Mouse (Mus musculus): ENCODE results near the gene Robo2. TPM values are rescaled to one million over a fixed set of nuclear protein-coding genes. Genes with fewer than 3 reads are reported as not detected.

The Robo2 gene
- polyA plus RNA-seq, 1 experiment from 2014 or later, result 121 TPM

DNA sequence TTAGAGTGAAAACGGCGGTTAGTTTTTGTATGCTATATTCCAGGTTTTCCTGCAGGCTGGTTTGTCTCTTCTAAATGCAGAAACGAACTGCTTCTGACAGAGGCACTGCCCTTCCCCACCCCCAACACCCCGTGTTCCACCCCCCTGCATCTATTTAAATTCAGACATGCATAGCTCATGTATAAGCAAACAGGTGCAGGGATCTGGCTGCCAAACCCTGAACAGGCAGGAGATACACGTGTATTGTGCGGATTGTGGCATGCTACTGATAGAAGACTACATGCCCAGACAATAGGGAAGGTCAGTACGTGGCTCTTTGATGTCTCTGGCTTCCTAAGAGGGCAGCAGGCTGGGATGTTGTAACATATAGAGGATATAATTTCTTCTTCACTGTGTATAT, 95.5 kb downstream of the Robo2 start:
- Histone ChIP-seq H3K9ac (no peak overlapping the region), H3K27me3 (no peaks in the 10 kb centered on the region), H3K4me2 (no peak overlapping the region), H3K27ac (no peak overlapping the region), H3K4me3 (no peak overlapping the region), H3K36me3 (no peaks in the 10 kb centered on the region), H3K9me3 (no peaks in the 10 kb centered on the region), H3K4me1 (peaks cover 7% of the 10 kb centered on the region)
- WGBS, result 67% methylated on average over 7 of the region's 7 CpGs
- ATAC-seq (ENCODE audit: insufficient number of reproducible peaks, insufficient read depth, low FRiP score, low TSS enrichment, low read depth), result no peak

DNA sequence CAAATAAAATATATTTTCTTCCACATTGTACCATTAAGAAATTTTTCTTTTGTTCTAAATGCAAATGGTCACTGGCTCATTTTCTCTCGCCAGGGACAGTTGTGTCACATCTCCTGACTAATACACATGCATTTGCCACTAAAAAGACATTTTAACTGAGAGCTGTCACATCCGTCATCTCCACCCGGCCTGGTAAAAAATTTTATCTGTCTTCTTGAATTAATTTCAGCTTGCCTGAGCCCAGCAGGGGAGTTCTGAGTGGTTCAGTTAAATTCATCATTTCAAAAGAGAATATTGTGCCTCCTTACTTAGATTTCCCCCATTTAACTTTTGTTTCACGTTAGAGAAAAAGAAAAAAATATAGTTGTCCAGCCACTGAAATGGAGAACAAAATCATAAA, 98.4 kb downstream of the Robo2 start:
- 47% methylated on average over 4 of the region's 4 CpGs for WGBS
- H3K9me3 ChIP-seq, result no peaks in the 10 kb centered on the region
- no peak for ATAC-seq (ENCODE audit: insufficient number of reproducible peaks, insufficient read depth, low FRiP score, low TSS enrichment, low read depth)
- no peaks in the 10 kb centered on the region for H3K27me3 ChIP-seq
- H3K4me3 ChIP-seq, result no peak overlapping the region
- no peak overlapping the region for H3K9ac ChIP-seq
- H3K4me2 ChIP-seq, result no peak overlapping the region
- peaks cover 7% of the 10 kb centered on the region for H3K4me1 ChIP-seq
- H3K27ac ChIP-seq, result no peak overlapping the region
- no peaks in the 10 kb centered on the region for H3K36me3 ChIP-seq

DNA sequence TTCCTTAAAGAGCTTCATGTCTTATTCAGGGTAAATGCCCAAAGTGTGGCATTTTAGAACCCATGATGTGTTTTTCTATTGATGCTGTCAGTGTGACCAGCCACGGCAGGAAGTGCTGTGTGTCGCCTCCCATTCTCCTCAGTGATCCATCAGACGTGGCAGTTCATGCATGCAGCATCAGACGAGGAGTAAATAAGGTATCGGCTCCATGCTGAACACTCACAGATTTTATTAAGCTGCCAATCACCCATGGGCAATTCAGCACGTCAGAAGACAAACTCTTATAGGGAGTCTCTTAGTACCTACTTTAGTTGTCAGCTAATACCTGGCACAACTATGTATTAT, 104.1 kb downstream of the Robo2 start:
- Histone ChIP-seq H3K4me1 (no peaks in the 10 kb centered on the region), H3K27me3 (no peaks in the 10 kb centered on the region), H3K4me2 (no peak overlapping the region), H3K27ac (no peak overlapping the region), H3K36me3 (no peaks in the 10 kb centered on the region), H3K9me3 (no peaks in the 10 kb centered on the region), H3K9ac (no peak overlapping the region), H3K4me3 (no peak overlapping the region)
- ATAC-seq (ENCODE audit: insufficient number of reproducible peaks, insufficient read depth, low FRiP score, low TSS enrichment, low read depth), result no peak
- 59% methylated on average over 6 of the region's 6 CpGs for WGBS

DNA sequence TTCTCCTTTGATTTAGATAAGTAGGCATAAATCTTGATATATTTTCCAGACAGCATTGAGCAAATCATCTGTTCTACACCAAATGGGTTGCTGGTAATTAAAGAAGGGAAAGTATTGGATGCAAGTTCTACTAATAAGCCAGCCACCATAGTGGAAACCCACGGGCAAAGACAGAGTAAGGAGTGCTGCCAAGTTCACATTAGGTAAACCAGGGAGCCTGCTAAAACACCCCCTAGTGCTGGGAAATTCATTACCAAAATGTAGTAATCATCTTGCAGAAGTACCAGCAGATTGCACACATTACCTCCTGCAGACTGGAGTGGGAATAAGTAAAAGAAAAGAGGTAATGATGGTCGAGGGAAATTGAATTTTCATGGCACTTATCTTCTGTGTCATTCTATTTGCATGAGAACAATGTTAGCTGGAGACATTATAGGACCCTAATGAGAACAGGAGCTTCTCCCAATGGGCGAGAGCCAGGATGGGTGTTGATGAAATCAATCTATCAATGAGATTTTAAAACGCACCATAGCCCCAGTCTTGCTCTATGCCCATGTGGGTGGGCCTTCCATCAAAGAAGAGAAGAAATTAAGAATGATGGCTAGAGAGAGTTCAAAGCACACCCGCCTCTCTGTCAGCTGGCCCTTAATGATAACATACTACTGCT, 104.6 kb downstream of the Robo2 start:
- 74% methylated on average over 5 of the region's 5 CpGs for WGBS
- no peak for ATAC-seq (ENCODE audit: insufficient number of reproducible peaks, insufficient read depth, low FRiP score, low TSS enrichment, low read depth)
- Histone ChIP-seq H3K9ac (no peak overlapping the region), H3K4me1 (no peaks in the 10 kb centered on the region), H3K4me2 (no peak overlapping the region), H3K27me3 (no peaks in the 10 kb centered on the region), H3K4me3 (no peak overlapping the region), H3K36me3 (no peaks in the 10 kb centered on the region), H3K27ac (no peak overlapping the region), H3K9me3 (no peaks in the 10 kb centered on the region)

DNA sequence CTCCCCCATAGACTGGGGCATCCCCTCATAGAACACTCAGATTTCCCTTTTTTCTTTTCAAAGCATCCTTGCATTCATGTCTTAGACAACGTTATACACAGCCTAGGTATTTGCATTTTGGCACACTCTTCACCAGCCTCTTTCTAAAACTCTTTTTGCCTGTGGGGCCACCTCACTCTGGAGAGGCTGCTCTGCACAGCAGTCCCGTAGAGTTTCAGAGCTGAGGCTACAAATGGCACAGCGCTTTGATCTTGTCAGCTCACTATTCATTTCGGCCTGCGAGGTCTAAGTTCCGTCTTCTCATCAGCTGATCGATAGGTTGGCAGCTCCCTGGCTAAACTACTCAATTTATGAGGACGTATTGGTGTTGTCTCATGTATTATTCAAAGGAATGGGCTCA, 123.7 kb downstream of the Robo2 start:
- Histone ChIP-seq H3K9ac (no peak overlapping the region), H3K4me3 (no peak overlapping the region), H3K4me1 (no peaks in the 10 kb centered on the region), H3K27me3 (no peaks in the 10 kb centered on the region), H3K36me3 (no peaks in the 10 kb centered on the region), H3K27ac (no peak overlapping the region), H3K4me2 (no peak overlapping the region), H3K9me3 (0 out of 2 replicates have a peak, but pooled peaks cover 2% of the 10 kb centered on the region)
- no peak for ATAC-seq (ENCODE audit: insufficient number of reproducible peaks, insufficient read depth, low FRiP score, low TSS enrichment, low read depth)
- WGBS, result 81% methylated on average over 8 of the region's 8 CpGs

DNA sequence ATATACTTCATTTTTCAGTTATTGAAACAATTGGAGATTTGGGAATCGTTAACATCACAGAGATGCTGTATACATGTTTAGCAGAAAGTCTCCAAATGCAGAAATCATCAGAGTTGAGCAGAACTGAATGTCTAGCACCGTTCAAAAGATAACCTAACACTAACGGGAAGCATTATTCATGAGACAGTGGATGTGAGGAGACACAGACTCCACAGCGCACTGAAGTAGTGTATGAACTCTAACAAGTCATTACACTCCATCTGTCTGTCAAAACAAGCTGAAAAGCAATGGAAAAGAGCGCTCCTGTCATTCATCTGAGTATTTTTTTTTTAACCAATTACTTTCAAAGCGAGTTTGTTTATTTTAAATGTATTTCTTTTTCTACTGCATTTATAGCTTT, 129.1 kb downstream of the Robo2 start:
- H3K4me1 ChIP-seq, result no peaks in the 10 kb centered on the region
- H3K9me3 ChIP-seq, result 0 out of 2 replicates have a peak, but pooled peaks cover 2% of the 10 kb centered on the region
- no peaks in the 10 kb centered on the region for H3K36me3 ChIP-seq
- no peak overlapping the region for H3K4me3 ChIP-seq
- H3K27ac ChIP-seq, result no peak overlapping the region
- no peak overlapping the region for H3K4me2 ChIP-seq
- H3K9ac ChIP-seq, result no peak overlapping the region
- ATAC-seq (ENCODE audit: insufficient number of reproducible peaks, insufficient read depth, low FRiP score, low TSS enrichment, low read depth), result no peak
- 70% methylated on average over 6 of the region's 6 CpGs for WGBS
- no peaks in the 10 kb centered on the region for H3K27me3 ChIP-seq

DNA sequence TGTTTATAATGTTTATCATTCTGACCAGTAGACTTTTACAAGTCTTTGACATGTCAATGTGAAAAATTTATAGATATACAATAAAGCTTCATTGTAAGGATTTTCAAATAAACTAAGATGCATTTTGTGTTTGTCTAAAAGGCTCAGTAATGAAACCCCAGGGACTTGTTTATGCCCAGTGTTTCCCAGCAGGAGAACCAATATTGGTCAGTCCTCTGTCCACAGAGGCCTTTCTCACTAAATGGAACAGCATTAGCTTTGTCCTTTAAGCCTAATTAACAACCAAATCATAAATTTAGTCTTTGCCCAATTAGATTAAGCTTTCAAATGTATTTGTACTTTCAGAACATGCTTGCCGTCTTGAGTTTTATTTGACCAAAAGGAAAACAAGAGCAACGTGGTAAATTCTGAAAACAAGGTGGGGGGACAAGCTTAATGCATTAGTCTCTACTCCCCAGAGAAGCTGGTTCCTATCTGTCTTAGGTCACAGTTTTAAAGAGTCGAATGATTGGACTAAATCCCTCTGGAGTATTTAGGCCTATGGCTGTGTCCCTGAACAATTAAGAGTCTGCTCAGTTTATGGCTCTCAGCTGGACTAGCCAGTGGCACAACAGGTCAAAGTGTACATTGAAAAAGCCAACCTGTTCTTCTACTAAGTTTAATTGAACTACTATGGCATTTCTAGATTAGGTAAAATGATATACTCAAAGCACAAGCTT, 134.6 kb downstream of the Robo2 start:
- WGBS, result 69% methylated on average over 3 of the region's 3 CpGs
- no peak overlapping the region for H3K27ac ChIP-seq
- ATAC-seq (ENCODE audit: insufficient number of reproducible peaks, insufficient read depth, low FRiP score, low TSS enrichment, low read depth), result no peak

DNA sequence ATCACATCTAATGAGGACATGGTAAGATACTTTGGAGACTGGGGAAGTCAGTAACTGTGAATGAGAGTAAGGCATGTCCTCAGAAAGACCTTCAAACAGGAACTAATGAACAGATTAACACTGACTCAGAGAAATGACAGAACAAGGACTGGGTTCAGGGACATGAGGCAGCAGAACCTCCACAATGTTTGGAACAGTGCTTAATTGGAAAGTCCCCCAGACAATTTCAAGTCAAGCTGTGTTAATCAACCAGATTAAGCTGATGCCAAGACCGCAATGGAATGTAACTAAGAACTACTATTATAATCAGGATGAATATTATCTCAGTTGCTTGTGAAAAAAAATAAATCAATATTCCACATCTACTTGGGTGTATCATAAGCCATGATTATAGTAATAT, 137.0 kb downstream of the Robo2 start:
- H3K36me3 ChIP-seq, result no peaks in the 10 kb centered on the region
- no peaks in the 10 kb centered on the region for H3K27me3 ChIP-seq
- no peak overlapping the region for H3K4me2 ChIP-seq
- WGBS, result 94% methylated on average over 1 of the region's 1 CpGs
- no peak overlapping the region for H3K27ac ChIP-seq
- H3K4me1 ChIP-seq, result no peaks in the 10 kb centered on the region
- H3K9me3 ChIP-seq, result no peaks in the 10 kb centered on the region
- no peak for ATAC-seq (ENCODE audit: insufficient number of reproducible peaks, insufficient read depth, low FRiP score, low TSS enrichment, low read depth)
- H3K9ac ChIP-seq, result no peak overlapping the region
- no peak overlapping the region for H3K4me3 ChIP-seq

More for the DNA sequence above, 134.6 kb downstream of the Robo2 start:
- Histone ChIP-seq H3K4me1 (no peaks in the 10 kb centered on the region), H3K9ac (no peak overlapping the region), H3K27me3 (no peaks in the 10 kb centered on the region), H3K9me3 (no peaks in the 10 kb centered on the region), H3K4me2 (no peak overlapping the region), H3K4me3 (no peak overlapping the region), H3K36me3 (no peaks in the 10 kb centered on the region)

DNA sequence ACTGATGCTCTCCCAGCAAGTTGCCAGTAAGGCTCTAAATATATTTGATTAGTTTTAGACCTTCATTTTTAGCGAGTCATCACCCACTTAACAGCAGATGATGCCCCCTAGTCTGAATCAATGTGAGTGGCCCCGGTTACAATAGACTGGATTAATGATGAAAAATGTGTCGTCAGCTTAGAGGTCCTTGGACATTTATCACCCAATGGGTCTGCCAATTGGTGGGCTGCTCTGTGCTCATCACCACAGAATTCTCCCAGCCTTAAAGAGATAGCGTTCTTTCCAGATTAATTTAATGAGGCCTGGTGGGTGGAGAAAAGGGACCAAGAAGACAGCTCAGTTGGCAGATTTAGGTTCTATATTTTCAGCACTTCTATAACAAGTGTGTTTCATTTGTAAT, 138.6 kb downstream of the Robo2 start:
- no peak for ATAC-seq (ENCODE audit: insufficient number of reproducible peaks, insufficient read depth, low FRiP score, low TSS enrichment, low read depth)
- no peaks in the 10 kb centered on the region for H3K4me1 ChIP-seq
- H3K27me3 ChIP-seq, result no peaks in the 10 kb centered on the region
- H3K4me2 ChIP-seq, result no peak overlapping the region
- 84% methylated on average over 4 of the region's 4 CpGs for WGBS
- no peaks in the 10 kb centered on the region for H3K36me3 ChIP-seq
- H3K9me3 ChIP-seq, result no peaks in the 10 kb centered on the region
- H3K9ac ChIP-seq, result no peak overlapping the region
- no peak overlapping the region for H3K4me3 ChIP-seq
- H3K27ac ChIP-seq, result no peak overlapping the region

DNA sequence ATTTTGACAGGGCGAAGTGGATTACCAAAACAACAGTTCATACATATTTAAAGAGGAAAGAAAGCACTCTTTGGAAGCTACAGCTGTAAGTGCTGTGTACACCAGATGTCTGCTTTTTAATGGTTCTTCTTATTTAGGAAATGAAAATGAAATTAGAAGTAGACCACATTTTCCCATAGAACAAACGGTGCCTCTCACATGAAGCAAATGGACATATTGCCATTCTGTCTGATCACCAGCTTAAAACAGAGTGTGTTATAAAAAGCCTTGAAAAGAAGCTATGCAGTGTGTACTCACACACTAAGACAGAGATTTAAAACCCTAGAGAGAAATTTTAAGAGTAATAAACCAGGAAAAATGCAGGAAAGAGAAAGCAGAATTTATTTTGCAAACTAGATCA, 153.4 kb downstream of the Robo2 start:
- H3K27me3 ChIP-seq, result no peaks in the 10 kb centered on the region
- ATAC-seq (ENCODE audit: insufficient number of reproducible peaks, insufficient read depth, low FRiP score, low TSS enrichment, low read depth), result no peak
- H3K36me3 ChIP-seq, result no peaks in the 10 kb centered on the region
- H3K27ac ChIP-seq, result no peak overlapping the region
- H3K4me1 ChIP-seq, result no peaks in the 10 kb centered on the region
- H3K9me3 ChIP-seq, result no peaks in the 10 kb centered on the region
- no peak overlapping the region for H3K4me2 ChIP-seq
- 76% methylated on average over 2 of the region's 2 CpGs for WGBS
- H3K9ac ChIP-seq, result no peak overlapping the region
- no peak overlapping the region for H3K4me3 ChIP-seq

DNA sequence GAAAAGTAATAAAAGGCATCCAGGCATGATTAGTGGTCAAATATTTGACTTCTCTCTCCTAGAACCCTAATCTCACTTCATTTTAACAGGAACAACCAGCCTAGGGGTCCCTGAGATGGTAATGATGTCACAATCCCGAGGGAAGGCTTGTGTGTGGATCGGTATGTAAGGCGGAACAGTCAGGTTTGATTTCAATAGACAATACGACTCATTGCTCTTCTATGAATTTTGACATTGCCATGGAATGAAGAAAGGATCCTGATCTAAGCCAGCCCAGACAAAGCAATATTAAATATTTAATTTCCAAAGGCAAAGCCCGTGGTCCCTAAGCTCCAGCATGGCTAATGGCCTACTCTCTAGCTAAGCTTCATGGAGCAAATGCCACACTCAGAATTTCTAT, 167.2 kb downstream of the Robo2 start:
- no peak overlapping the region for H3K4me3 ChIP-seq
- H3K4me2 ChIP-seq, result no peak overlapping the region
- no peak for ATAC-seq (ENCODE audit: insufficient number of reproducible peaks, insufficient read depth, low FRiP score, low TSS enrichment, low read depth)
- no peak overlapping the region for H3K9ac ChIP-seq
- H3K36me3 ChIP-seq, result no peaks in the 10 kb centered on the region
- H3K4me1 ChIP-seq, result no peaks in the 10 kb centered on the region
- H3K9me3 ChIP-seq, result no peaks in the 10 kb centered on the region
- no peak overlapping the region for H3K27ac ChIP-seq
- no peaks in the 10 kb centered on the region for H3K27me3 ChIP-seq
- 86% methylated on average over 5 of the region's 5 CpGs for WGBS

DNA sequence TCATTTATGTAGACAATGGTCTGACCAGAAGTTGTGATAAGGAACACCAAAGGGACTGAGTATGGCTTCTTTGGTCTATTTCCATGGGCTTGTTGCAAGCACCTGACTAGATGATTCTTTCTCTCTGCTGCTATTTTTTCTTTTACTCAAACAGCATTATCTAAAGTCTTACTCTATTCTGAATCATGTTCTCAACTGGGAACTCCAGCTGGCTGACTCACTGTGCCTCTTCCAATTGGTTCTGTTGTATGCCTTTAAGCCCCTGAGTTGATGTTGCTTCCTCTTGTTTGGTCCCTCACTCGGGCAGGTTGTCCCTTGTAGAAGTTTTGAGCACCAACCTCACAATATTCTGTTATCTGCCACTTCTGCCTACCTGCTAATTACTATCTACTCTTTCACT, 170.1 kb downstream of the Robo2 start:
- Histone ChIP-seq H3K4me2 (no peak overlapping the region), H3K4me1 (no peaks in the 10 kb centered on the region), H3K4me3 (no peak overlapping the region), H3K9me3 (no peaks in the 10 kb centered on the region), H3K27ac (no peak overlapping the region), H3K27me3 (no peaks in the 10 kb centered on the region), H3K9ac (no peak overlapping the region), H3K36me3 (no peaks in the 10 kb centered on the region)
- no peak for ATAC-seq (ENCODE audit: insufficient number of reproducible peaks, insufficient read depth, low FRiP score, low TSS enrichment, low read depth)
- WGBS, result 82% methylated on average over 1 of the region's 1 CpGs

All from embryonic facial prominence, embryonic 13.5 days (tissue).